In genomic region chr14:47438947-47439346, GRCm38 (mm10) we compare ENCODE assay signal across 17 mouse cellular contexts.
"Had no signal": no experiment of that assay in that cellular context is flagged by ENCODE, and none has a peak within 500 bp of the region (broad histone marks: within the 10 kb centered on the region; RNA-seq: fewer than 3 reads in every experiment).

No protein-coding gene starts in this region.

- DNase-seq: lung, adult 18-20 months; lung, embryonic 14.5 days; lung, postnatal 10 days; lung, postnatal 4 days; midbrain, embryonic 14.5 days; retina, postnatal 1 day; right cerebral cortex, adult 18-20 months; right cerebral cortex, postnatal 25 days; right cerebral cortex, postnatal 4 days; spleen, adult 18-20 months; thymus, postnatal 14 days; thymus, postnatal 36 days had no signal

- H3K9ac ChIP-seq: lung, embryonic 14.5 days; midbrain, embryonic 12.5 days; neural tube, embryonic 13.5 days; neural tube, embryonic 15.5 days had no signal

- H3K4me2 ChIP-seq: lung, embryonic 14.5 days; midbrain, embryonic 12.5 days; neural tube, embryonic 13.5 days; neural tube, embryonic 15.5 days had no signal

- H3K27ac ChIP-seq: midbrain, embryonic 10.5 days; midbrain, embryonic 12.5 days; neural tube, embryonic 13.5 days; neural tube, embryonic 15.5 days had no signal

- ATAC-seq: midbrain, embryonic 16.5 days had no signal

- H3K4me3 ChIP-seq: midbrain, embryonic 10.5 days; midbrain, embryonic 12.5 days; neural tube, embryonic 13.5 days; neural tube, embryonic 15.5 days had no signal

- H3K4me1 ChIP-seq: midbrain, embryonic 10.5 days; midbrain, embryonic 12.5 days; neural tube, embryonic 13.5 days; neural tube, embryonic 15.5 days had no signal

- H3K9me3 ChIP-seq: neural tube, embryonic 15.5 days had no signal

- H3K36me3 ChIP-seq: midbrain, embryonic 10.5 days; midbrain, embryonic 12.5 days; neural tube, embryonic 13.5 days; neural tube, embryonic 15.5 days had no signal

- H3K27me3 ChIP-seq: midbrain, embryonic 12.5 days; neural tube, embryonic 13.5 days; neural tube, embryonic 15.5 days had no signal
